Mouse (Mus musculus) liver, postnatal 0 days (tissue): ENCODE data around the gene Slfn9.

Experiments used
- CTCF ChIP-seq: sonication (generic); IDR thresholded peaks from 2 replicates; pipeline ENCODE4 v1.5.1; 2016; ENCODE audit warnings: antibody characterized with exemption, low read depth
- EP300 ChIP-seq: IDR thresholded peaks from 2 replicates; pipeline ENCODE4 v1.6.1; 2016; ENCODE audit warnings: antibody characterized with exemption, low read depth, mild to moderate bottlenecking

DNA sequence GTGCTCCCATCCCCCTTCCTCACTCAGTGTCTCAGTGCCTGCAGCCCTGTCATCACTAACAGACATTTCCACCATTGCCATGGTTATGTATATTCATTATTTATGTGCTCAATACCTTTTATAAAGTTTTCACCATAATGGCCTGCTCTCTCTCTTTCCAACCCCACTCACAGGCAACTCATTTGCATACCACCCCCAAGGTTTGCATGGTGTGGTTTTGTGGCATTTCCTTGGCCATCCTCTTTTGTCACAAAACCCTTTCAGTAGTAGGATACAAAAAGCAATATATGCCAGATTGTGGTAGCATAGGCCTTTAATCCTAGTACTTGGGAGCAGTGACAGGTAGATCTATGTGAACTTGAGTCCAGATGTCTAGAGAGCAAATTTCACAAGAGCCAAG lies 24.5 kb upstream of the Slfn9 start:
- no peak for TF ChIP-seq CTCF
- no peak for TF ChIP-seq EP300
